Mouse (Mus musculus) kidney, postnatal 25 days (tissue): Measurements from ENCODE around the gene Tmem108.

Experiments
- DNase-seq, 2 experiments: peaks; one replicate each; pipeline ENCODE4 v3.0.0; 2021; ENCODE audit warnings: mixed read lengths in 2 of 2

Gene Tmem108

GRCm38 (mm10) chr9:103626156-103626555 lies 135.5 kb downstream of the Tmem108 start:
- DNase-seq = peak in 1 of 2 experiments; percentile 6

- peak; percentile 78 to 85 for DNase-seq
Observed at GRCm38 (mm10) chr9:103624649-103625048, 137.0 kb downstream of the Tmem108 start.

- peak; percentile 74 to 85 for DNase-seq
Observed at GRCm38 (mm10) chr9:103623560-103624316, 137.9 kb downstream of the Tmem108 start.

GRCm38 (mm10) chr9:103622988-103623387 lies 138.6 kb downstream of the Tmem108 start:
- no peak for DNase-seq

- DNase-seq = no peak
Observed at GRCm38 (mm10) chr9:103621870-103622269, 139.8 kb downstream of the Tmem108 start.

GRCm38 (mm10) chr9:103620517-103621212 lies 141.0 kb downstream of the Tmem108 start:
- DNase-seq = no peak

- no peak for DNase-seq
Observed at GRCm38 (mm10) chr9:103614260-103614659, 147.4 kb downstream of the Tmem108 start.

GRCm38 (mm10) chr9:103608161-103609058 lies 153.2 kb downstream of the Tmem108 start:
- DNase-seq = no peak

GRCm38 (mm10) chr9:103606056-103606455 lies 155.6 kb downstream of the Tmem108 start:
- DNase-seq = no peak

GRCm38 (mm10) chr9:103603792-103604191 lies 157.8 kb downstream of the Tmem108 start:
- DNase-seq = no peak

GRCm38 (mm10) chr9:103601878-103602277 lies 159.8 kb downstream of the Tmem108 start:
- no peak for DNase-seq

GRCm38 (mm10) chr9:103600834-103601233 lies 160.8 kb downstream of the Tmem108 start:
- DNase-seq = peak in 1 of 2 experiments; percentile 17

GRCm38 (mm10) chr9:103599908-103600307 lies 161.7 kb downstream of the Tmem108 start:
- DNase-seq = no peak

- no peak for DNase-seq
Observed at GRCm38 (mm10) chr9:103597861-103598260, 163.8 kb downstream of the Tmem108 start.

GRCm38 (mm10) chr9:103595190-103595837 lies 166.3 kb downstream of the Tmem108 start:
- no peak for DNase-seq

GRCm38 (mm10) chr9:103594423-103595189 lies 167.0 kb downstream of the Tmem108 start:
- DNase-seq = no peak

- DNase-seq = no peak
Observed at GRCm38 (mm10) chr9:103593079-103593478, 168.6 kb downstream of the Tmem108 start.

GRCm38 (mm10) chr9:103591962-103592361 lies 169.7 kb downstream of the Tmem108 start:
- DNase-seq = no peak

GRCm38 (mm10) chr9:103590801-103591200 lies 170.8 kb downstream of the Tmem108 start:
- DNase-seq = no peak

- DNase-seq = no peak
Observed at GRCm38 (mm10) chr9:103584865-103585264, 176.8 kb downstream of the Tmem108 start.

- no peak for DNase-seq
Observed at GRCm38 (mm10) chr9:103582249-103582961, 179.2 kb downstream of the Tmem108 start.
